18 mouse cellular contexts compared by ENCODE assay signal in genomic region chr11:43377083-43377850, GRCm38 (mm10).
"Had no signal": no experiment of that assay in that cellular context is flagged by ENCODE, and none has a peak within 500 bp of the region (broad histone marks: within the 10 kb centered on the region; RNA-seq: fewer than 3 reads in every experiment).

No protein-coding gene starts in this region.

- H3K9ac ChIP-seq: kidney, embryonic 15.5 days; liver, embryonic 14.5 days; liver, postnatal 0 days; lung, embryonic 14.5 days; midbrain, embryonic 13.5 days; neural tube, embryonic 13.5 days; stomach, embryonic 15.5 days had no signal

- H3K4me2 ChIP-seq: kidney, embryonic 15.5 days; lung, embryonic 14.5 days; midbrain, embryonic 13.5 days; neural tube, embryonic 13.5 days; stomach, embryonic 15.5 days had no signal

- H3K9me3 ChIP-seq: kidney, embryonic 15.5 days; midbrain, embryonic 13.5 days; neural tube, embryonic 13.5 days; stomach, embryonic 15.5 days had no signal

- H3K36me3 ChIP-seq: kidney, embryonic 15.5 days; midbrain, embryonic 13.5 days; neural tube, embryonic 13.5 days; stomach, embryonic 15.5 days had no signal

- H3K4me3 ChIP-seq: kidney, embryonic 15.5 days; midbrain, embryonic 13.5 days; myocyte; neural tube, embryonic 13.5 days; stomach, embryonic 15.5 days had no signal

- H3K4me1 ChIP-seq: kidney, embryonic 15.5 days; midbrain, embryonic 13.5 days; neural tube, embryonic 13.5 days; stomach, embryonic 15.5 days had no signal

- ATAC-seq: liver, postnatal 0 days; lung, postnatal 0 days; midbrain, embryonic 13.5 days; midbrain, embryonic 16.5 days had no signal

- H3K27ac ChIP-seq: kidney, embryonic 15.5 days; liver, embryonic 14.5 days; macrophage; midbrain, embryonic 13.5 days; neural tube, embryonic 13.5 days; stomach, embryonic 15.5 days had no signal

- H3K27me3 ChIP-seq: kidney, embryonic 15.5 days; midbrain, embryonic 13.5 days; neural tube, embryonic 13.5 days; stomach, embryonic 15.5 days had no signal

- DNase-seq: kidney, adult 8-10 months; kidney, postnatal 10 days; kidney, postnatal 36 days; liver, postnatal 0 days; lung, embryonic 14.5 days; retina, postnatal 1 day; right cerebral cortex, postnatal 25 days; spleen, adult 18-20 months; thymus, postnatal 36 days had no signal
